Mouse (Mus musculus): ENCODE data around the gene Eln.

DNA sequence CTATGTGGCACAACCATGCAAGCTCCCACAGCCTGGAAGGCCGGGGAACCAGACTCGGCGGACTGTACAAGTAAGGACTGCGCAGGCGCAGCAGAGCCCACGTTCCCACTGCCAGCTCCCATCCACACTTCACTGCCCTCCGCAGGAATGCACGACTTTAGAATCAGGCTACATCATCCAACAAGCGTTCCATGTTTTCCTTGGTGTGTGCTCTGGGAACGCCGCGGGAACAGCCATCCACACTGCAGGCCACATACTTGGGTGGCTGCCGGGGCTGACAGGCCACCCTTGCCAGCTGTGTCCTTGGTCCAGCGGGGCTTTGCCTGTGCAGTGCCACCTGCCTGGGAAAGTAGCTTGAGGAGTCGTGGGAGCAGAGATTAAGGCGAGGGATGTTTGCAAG, 18.3 kb upstream of the Eln start:
- TF ChIP-seq POLR2A (IDR thresholded peaks at IDR 0.05; ENCODE audit: insufficient read depth, low read length) (no peak), EP300 (IDR thresholded peaks at IDR 0.05; ENCODE audit: insufficient read depth, low read depth, low read length) (no peak)

All from ES-Bruce4 (cell line).